Mouse (Mus musculus) embryo, embryonic 10 days (tissue): ENCODE measurements around the gene Ap4s1.
"Not testable (repeated sequence)": the region's sequence is repeated elsewhere in the genome, so short reads cannot be mapped to it uniquely, and the experiment has no call there.

Experiments
- DNase-seq: peaks from one replicate; pipeline ENCODE4 v3.0.0-alpha.2; 2015; ENCODE audit warnings: low spot score

The Ap4s1 gene

GRCm38 (mm10) chr12:51690893-51691844 is at the start of gene Ap4s1:
Gene Ap4s1 (plus strand): TSS chr12:51691033.
- DNase-seq, result peak; percentile 71

GRCm38 (mm10) chr12:51641871-51642270 is 49.0 kb upstream of the Ap4s1 start:
- peak; percentile 40 for DNase-seq

GRCm38 (mm10) chr12:51649401-51649800 is 41.4 kb upstream of the Ap4s1 start:
- DNase-seq, result not testable (repeated sequence)

- DNase-seq, result no peak
These were observed 34.8 kb upstream of the Ap4s1 start for GRCm38 (mm10) chr12:51655944-51656465.

- no peak for DNase-seq
These were observed 27.8 kb upstream of the Ap4s1 start for GRCm38 (mm10) chr12:51663011-51663410.

- no peak for DNase-seq
These were observed 26.9 kb upstream of the Ap4s1 start for GRCm38 (mm10) chr12:51663908-51664307.

DNA sequence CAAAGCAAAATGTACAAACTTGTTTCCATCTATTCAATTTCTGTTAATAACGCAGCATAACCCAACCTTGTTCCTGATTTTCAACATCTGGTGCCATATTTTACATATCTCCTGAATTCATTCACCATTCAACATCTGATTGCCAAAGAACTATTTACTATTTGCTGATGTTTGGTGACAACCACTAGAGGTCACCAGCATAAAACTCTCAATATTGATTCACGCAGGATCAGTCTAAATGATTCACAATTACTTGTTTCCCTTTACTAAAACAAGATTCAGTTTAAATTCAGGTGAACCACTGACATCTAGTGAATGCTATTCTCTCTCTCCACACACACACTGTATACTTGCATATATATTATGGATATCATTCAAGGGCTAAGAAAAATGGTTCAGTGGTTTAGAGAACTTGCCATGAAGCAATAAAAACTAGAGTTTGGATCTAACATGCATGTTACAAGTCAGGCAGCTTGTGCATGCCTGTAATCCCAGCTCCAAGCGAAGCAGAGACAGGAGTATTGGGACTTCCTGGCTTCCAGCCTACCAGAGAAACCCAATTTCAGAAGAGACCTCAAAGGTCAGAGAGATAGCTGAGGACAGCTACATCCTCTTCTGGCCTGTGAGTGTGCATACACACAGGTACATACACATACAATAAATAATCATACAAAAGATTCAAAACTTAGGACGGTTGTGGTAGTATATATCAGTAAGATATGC is 24.0 kb upstream of the Ap4s1 start:
- DNase-seq, result no peak

DNA sequence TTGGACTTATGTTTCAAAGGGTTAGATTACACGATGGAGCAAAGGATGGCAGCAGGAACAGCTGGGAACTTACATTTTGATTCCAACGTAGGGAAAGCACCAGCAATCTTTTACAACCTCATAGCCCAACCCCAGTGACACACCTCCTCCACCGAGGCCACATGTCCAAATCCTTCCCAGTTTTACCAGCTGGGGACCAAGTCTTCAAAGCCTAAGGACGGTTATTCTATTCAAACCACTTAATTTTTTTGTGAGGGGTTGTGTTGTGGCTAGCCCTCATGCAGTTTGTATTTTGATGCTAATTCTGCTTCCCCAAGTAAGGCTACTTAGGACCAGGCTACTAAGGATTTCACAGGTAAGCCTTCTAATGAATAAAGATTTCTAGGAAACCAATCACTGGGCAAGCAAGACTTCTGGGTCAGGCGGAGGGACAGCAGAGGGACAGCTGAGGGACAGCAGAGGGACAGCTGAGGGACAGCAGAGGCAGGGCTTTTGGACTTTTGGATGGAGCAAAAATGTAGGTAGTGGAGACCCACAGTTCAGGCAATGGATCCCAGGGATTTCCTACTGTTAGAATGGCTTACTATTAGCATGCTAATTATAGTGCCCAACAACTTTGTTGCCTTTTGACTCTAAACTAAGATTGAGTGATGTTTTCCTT is 19.5 kb upstream of the Ap4s1 start:
- no peak for DNase-seq

DNA sequence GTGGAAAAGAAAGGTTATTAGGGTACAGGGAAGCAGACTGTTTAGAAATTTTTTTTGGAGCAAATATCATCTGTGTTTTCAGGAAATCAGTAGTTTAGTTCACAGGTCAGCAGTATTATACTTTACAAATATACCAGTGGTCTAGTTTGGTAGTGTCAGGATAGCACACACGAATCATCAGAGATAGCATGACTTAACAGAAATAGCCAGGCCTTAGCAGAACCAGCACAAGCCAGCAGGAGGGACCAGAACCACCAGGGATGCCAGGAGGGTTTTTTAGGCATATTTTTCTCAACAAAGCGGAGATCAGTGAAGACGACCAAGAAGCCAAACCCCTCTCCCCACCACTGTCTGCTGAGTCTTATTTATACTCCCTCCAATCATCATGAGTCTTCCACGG is 17.6 kb upstream of the Ap4s1 start:
- no peak for DNase-seq

- DNase-seq, result no peak
These were observed 14.4 kb upstream of the Ap4s1 start for GRCm38 (mm10) chr12:51676442-51676841.

DNA sequence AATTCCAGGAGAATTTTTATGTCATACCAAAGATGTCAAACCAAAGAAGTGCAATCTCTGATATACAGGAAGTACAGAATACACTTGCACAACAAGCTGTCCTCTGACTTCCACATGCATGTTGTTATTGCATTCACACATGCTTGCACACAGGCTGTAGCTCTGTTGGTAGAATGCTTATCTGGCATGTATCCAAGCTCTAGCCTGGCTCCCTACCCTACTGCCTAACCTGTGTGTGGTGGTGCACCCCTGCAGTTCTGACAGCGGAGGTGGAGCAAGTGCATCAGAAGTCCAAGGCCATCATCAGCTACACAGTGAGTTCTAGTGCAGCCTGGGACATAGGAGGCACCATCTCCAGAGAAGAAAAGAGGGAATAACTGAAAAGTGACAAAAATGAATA is 12.0 kb upstream of the Ap4s1 start:
- DNase-seq, result no peak

DNA sequence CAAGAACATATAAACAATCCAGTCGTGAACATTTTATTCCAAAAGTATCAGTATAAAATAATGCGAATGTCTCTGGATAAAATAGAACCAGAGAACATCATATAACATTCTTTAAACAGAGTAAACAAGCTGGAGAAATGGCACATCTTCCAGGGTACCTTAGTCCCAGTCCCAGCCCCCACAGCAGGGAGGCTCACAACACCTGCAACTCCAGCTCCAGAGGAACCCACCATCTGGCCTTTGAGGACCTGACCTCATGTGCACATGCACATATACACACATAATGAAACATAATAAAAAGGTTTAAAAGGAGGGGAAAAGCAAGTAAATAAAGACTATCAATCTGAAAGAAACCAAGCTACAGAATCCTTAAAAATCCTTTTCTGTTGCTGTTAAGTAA is 2.3 kb upstream of the Ap4s1 start:
- no peak for DNase-seq

- peak; percentile 97 for DNase-seq
These were observed 1.2 kb downstream of the Ap4s1 start, which contains the start of gene Strn3 for GRCm38 (mm10) chr12:51691845-51692632. Gene Strn3 (minus strand): TSS chr12:51691897.

DNA sequence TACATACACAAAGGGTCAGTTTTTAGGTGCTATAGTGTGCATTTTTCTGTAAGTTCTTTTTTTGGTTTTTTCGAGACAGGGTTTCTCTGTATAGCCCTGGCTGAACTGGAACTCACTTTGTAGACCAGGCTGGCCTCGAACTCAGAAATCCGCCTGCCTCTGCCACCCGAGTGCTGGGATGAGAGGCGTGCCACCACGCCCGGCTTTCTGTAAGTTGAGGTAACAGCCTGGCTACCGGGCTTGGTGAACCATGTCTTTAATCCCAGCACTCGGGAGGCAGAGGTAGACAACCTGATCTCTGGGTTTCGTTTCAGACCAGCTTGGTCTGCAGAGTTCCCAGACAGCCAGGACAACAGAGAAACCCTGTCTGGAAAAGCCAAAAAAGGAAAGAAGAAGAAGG is 2.0 kb downstream of the Ap4s1 start:
- DNase-seq, result not testable (repeated sequence)

GRCm38 (mm10) chr12:51693419-51693818 is 2.6 kb downstream of the Ap4s1 start:
- DNase-seq, result no peak

DNA sequence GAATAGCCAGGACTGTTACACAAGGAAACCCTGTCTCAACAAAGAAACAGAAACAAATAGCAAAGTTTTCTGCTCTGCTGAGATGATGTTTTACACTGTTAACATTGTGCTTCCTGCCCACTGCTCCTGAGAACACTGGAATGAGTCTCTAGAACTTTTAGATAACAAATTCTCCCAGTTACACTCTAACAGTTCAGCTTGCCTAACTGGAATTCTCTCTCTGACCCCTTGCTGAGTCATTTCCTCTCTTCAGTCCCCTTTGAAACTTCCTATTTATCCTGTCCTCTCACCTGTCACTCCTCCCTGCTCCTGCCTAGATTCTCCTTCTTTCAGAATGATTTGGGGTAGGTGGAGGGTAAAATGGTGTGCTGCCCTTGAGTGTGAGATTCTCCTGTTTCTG is 3.3 kb downstream of the Ap4s1 start:
- DNase-seq, result no peak

DNA sequence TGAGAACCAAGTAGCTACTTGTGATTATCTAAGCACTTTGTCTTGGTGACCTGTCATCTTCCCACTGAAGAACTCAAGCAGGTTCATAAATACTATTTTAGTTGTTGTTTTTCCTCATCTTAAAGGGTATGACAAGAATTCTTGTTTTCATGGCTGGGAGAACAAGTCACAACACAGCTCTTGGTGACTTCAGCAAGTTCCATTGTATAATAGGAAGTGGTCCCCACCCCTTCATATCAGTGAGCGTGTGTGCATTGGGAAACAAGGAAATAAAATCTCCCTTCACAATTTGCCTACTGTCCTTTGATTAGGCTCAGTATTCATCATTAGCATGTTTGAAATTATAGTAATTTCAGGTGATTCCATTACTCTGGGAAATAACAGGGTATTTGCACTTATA is 4.1 kb downstream of the Ap4s1 start:
- no peak for DNase-seq

DNA sequence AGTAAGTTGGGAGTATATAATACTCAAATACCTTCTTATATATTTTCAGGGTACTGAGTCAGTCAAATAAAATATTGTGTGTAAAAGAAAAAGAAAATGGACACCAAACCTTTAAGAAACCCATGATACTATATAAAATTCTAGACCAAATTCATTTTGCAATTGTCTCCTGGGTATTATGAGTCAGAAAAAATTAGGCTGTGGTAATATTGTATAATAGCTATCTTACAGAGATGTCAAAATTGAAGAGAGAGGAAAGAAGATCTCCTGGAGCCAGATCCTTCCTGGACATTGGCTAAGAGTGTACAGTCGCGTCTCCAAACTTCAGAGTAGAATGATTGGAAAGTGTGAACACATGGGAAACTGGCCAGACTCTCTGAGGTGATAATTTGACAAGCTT is 5.3 kb downstream of the Ap4s1 start:
- no peak for DNase-seq

DNA sequence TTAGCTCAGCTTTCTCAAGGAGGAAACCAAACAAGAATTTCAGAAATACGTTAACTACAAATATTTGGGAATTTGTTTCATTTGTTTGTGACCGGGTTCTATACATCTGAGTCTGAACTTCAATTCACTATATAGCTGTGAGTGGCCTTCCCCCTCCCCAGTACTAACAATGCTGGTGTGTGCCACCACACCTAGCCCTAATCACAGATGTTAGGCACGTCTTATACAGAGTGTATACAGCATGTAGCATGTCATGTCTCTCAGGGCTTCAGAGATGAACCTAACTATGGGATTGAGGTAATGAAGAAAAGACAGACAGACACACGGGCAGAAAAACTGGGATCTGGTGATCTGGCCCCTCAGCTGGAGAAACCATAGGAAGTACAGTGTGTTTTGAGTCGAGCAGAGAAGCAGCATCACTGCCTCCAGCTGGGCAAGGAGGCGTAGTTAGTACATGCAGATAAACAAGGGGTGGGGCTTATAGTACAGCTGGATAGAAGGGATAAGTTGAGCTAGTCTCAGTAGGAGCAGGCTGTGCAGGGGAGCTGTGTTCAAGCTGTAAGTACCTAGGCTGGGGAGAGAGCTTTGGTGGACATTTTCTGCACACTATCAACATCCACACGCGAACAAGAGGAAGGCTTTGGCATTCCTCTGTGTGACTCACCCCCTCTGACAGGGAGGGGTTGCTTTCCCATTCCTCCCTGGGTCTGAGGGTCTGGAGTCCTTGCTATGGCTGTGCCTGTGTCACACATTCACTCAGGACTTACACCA is 9.0 kb downstream of the Ap4s1 start:
- DNase-seq, result peak; percentile 17

DNA sequence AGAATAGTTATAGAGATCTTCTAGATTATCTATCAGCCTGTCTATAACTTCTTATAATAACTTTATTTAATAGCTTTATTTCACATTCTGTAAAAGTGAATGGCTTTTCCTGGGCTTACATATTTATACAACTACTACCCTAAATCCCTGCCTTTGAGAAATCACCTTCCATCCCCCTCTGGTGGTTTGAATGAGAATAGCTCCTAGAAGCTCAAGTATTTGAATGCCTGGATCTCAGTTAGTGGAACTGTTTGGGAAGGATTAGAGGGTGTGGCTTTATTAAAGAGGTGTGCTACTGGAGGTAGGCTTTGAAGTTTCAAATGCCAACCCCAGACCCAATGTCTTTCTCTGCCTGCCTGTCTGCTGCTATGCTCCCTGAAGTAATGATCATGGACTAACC is 10.9 kb downstream of the Ap4s1 start:
- DNase-seq, result no peak

GRCm38 (mm10) chr12:51703859-51704258 is 13.0 kb downstream of the Ap4s1 start:
- peak; percentile 47 for DNase-seq
